Mouse (Mus musculus): ENCODE data around the gene Chd5. TPM values are rescaled to one million over a fixed set of nuclear protein-coding genes. Genes with fewer than 3 reads are reported as not detected.

The Chd5 gene
- polyA plus RNA-seq, 1 experiment from 2014 or later, result 53.7 TPM

GRCm38 (mm10) chr4:152344651-152345050 is 6.2 kb downstream of the Chd5 start:
- Histone ChIP-seq H3K27ac (replicated peaks) (no peak overlapping the region), H3K36me3 (no peaks in the 10 kb centered on the region), H3K4me1 (peaks cover 60% of the 10 kb centered on the region), H3K4me2 (no peak overlapping the region), H3K4me3 (replicated peaks) (no peak overlapping the region), H3K9me3 (replicated peaks) (no peaks in the 10 kb centered on the region), H3K9ac (replicated peaks) (no peak overlapping the region), H3K27me3 (replicated peaks) (peaks cover 11% of the 10 kb centered on the region)
- ATAC-seq (ENCODE audit: low FRiP score), result no peak
- 78% methylated on average over 7 of the region's 7 CpGs for WGBS

- Histone ChIP-seq H3K9ac (replicated peaks) (no peak overlapping the region), H3K4me1 (peaks cover 60% of the 10 kb centered on the region), H3K36me3 (no peaks in the 10 kb centered on the region), H3K4me3 (replicated peaks) (no peak overlapping the region), H3K4me2 (no peak overlapping the region), H3K9me3 (replicated peaks) (no peaks in the 10 kb centered on the region), H3K27me3 (replicated peaks) (peaks cover 11% of the 10 kb centered on the region), H3K27ac (replicated peaks) (no peak overlapping the region)
- 57% methylated on average over 7 of the region's 7 CpGs for WGBS
- ATAC-seq (ENCODE audit: low FRiP score), result no peak
These were observed 6.9 kb downstream of the Chd5 start for GRCm38 (mm10) chr4:152345120-152345889.

GRCm38 (mm10) chr4:152349837-152350381 is 11.5 kb downstream of the Chd5 start:
- H3K4me2 ChIP-seq, result peak overlapping the region; percentile 49
- peak overlapping the region; percentile 81 for H3K27ac ChIP-seq (replicated peaks)
- peak overlapping the region; percentile 11; the same call in 1 of the 2 replicates for H3K4me3 ChIP-seq (replicated peaks)
- H3K9me3 ChIP-seq (replicated peaks), result no peaks in the 10 kb centered on the region
- ATAC-seq (ENCODE audit: low FRiP score), result peak; percentile 62
- under 1% methylated on average over 17 of the region's 17 CpGs for WGBS
- H3K36me3 ChIP-seq, result peaks cover 16% of the 10 kb centered on the region; the same call in 1 of the 2 replicates
- 0 out of 2 replicates have a peak overlapping the region, but pooled peaks have one; percentile 4 for H3K9ac ChIP-seq (replicated peaks)
- H3K27me3 ChIP-seq (replicated peaks), result 0 out of 2 replicates have a peak, but pooled peaks cover 11% of the 10 kb centered on the region
- peaks cover 51% of the 10 kb centered on the region for H3K4me1 ChIP-seq

DNA sequence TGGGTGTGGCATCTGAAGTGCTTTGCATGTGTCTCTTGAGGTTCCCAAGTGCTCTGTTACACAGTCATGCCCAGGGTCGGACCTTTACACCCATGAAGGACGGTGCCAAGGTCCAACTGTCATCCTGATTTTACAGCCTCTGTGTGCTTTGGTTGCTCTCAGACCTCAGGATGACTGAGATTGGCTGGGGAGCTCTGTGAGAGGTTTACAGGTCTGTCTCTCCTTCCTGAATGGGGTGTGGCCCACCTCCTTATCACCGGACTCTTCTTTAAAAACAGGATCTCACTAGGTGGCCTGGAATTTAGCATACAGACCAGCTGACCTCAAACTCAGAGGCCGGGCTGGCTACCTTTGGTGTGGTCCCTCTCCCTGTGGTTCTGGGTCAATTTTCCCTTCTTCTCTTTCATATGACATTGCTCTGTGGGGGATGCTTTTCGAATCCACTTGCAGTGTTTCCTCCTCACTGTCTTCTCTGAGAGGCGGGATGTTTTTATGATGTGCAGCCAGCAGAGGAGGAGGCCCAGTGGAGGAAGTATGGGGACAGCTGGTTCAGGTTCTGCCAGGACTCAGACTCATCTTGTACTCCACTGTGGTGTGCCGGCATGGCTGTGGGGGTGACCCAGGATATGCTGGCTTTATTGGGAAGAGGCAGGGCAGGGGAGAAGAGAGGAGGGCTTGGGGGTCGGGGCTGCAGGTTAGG is 12.4 kb downstream of the Chd5 start:
- WGBS, result 27% methylated on average over 8 of the region's 8 CpGs
- ATAC-seq (ENCODE audit: low FRiP score), result no peak
- H3K4me3 ChIP-seq (replicated peaks), result no peak overlapping the region
- H3K9ac ChIP-seq (replicated peaks), result peak overlapping the region; percentile 14; the same call in 1 of the 2 replicates
- peaks cover 45% of the 10 kb centered on the region for H3K4me1 ChIP-seq
- 0 out of 2 replicates have a peak, but pooled peaks cover 11% of the 10 kb centered on the region for H3K27me3 ChIP-seq (replicated peaks)
- peaks cover 20% of the 10 kb centered on the region; the same call in 1 of the 2 replicates for H3K36me3 ChIP-seq
- peak overlapping the region; percentile 25 for H3K4me2 ChIP-seq
- H3K27ac ChIP-seq (replicated peaks), result peak overlapping the region; percentile 81
- H3K9me3 ChIP-seq (replicated peaks), result no peaks in the 10 kb centered on the region

DNA sequence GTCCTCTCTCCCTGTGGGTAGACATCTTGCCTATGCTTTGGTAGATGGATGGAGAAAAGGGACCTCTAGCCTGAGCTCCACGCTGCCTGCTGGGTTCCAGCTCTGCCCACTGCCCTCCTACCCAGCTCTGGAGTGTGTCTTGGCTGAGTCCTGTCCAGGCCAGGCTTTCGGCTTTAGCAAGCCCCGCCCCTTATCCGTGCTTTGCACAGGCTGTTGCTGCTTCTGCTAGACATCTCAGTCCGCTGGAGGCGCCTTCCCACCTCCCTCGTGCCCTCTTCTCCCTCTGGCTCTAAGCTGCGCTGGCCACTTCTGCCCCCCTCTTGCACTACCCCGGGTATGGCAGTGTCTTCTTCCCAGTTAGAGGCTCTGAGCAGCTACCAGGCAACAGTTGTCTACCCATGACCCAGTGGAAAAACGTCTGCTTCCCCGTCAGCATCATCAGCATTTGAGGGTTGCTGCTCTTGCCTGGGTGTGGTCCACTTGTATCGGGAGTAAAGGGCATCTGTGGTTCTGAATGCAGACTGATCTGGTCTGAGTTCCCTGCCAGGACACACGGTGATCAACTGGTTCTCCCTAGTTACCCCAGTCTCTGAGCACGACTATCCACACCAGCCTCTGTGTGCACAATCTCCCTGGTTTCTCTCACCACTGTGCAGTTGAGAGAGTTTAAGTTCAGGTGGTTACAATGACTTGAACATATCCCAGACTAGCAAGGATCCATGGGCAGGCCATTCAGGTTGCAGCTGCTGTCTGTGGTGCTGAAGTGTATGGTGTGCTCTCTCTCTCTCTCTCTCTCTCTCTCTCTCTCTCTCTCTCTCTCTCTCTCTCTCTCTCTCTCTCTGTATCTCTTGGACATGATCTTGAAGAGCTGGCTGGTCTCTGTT is 13.2 kb downstream of the Chd5 start:
- 0 out of 2 replicates have a peak, but pooled peaks cover 12% of the 10 kb centered on the region for H3K27me3 ChIP-seq (replicated peaks)
- H3K27ac ChIP-seq (replicated peaks), result 0 out of 2 replicates have a peak overlapping the region, but pooled peaks have one; percentile 81
- 11% methylated on average over 14 of the region's 14 CpGs for WGBS
- H3K9me3 ChIP-seq (replicated peaks), result no peaks in the 10 kb centered on the region
- H3K4me3 ChIP-seq (replicated peaks), result no peak overlapping the region
- peak; percentile 23 for ATAC-seq (ENCODE audit: low FRiP score)
- H3K4me1 ChIP-seq, result peaks cover 45% of the 10 kb centered on the region
- H3K4me2 ChIP-seq, result peak overlapping the region; percentile 17; the same call in 1 of the 2 replicates
- H3K36me3 ChIP-seq, result peaks cover 28% of the 10 kb centered on the region
- peak overlapping the region; percentile 14; the same call in 1 of the 2 replicates for H3K9ac ChIP-seq (replicated peaks)

DNA sequence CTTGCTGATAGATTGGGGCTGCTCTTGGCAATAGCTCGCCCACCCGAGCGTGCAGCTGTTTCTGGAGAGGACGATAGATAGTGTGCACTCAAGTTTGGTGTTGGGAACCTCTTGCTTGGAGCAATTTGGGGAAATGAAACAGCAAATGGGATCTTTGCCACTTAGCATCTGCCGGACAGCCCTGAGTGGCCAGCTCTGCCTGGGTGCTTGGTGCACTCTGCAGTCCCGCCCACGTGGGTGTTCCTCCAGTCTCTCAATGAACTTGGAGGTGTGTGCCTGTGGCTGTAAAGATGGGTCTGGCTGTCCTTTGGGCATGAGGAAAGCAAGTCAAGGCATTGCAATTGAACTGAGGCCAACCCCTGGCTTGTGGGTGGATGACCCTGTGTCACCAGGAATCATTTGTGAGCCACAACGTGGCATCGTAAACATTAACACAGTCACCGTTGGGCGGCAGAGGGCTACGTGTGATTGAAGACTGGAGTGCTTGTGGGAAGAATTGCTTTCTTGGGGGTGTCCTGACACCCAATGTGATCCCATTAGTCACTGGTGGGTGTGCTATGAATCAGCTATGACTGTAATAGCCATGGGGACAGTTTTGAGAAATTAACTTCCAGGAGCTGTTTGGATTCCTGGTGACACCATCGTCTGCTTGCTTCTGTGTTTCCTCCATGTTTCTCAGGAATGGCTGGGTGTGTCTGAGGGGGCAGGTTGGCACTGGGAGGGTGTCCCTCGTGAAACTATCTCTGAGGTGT is 15.6 kb downstream of the Chd5 start:
- no peak for ATAC-seq (ENCODE audit: low FRiP score)
- Histone ChIP-seq H3K4me3 (replicated peaks) (no peak overlapping the region), H3K27ac (replicated peaks) (no peak overlapping the region), H3K27me3 (replicated peaks) (0 out of 2 replicates have a peak, but pooled peaks cover 11% of the 10 kb centered on the region), H3K4me2 (no peak overlapping the region), H3K4me1 (peaks cover 39% of the 10 kb centered on the region), H3K9me3 (replicated peaks) (no peaks in the 10 kb centered on the region), H3K36me3 (peaks cover 38% of the 10 kb centered on the region), H3K9ac (replicated peaks) (no peak overlapping the region)
- WGBS, result 66% methylated on average over 14 of the region's 14 CpGs

DNA sequence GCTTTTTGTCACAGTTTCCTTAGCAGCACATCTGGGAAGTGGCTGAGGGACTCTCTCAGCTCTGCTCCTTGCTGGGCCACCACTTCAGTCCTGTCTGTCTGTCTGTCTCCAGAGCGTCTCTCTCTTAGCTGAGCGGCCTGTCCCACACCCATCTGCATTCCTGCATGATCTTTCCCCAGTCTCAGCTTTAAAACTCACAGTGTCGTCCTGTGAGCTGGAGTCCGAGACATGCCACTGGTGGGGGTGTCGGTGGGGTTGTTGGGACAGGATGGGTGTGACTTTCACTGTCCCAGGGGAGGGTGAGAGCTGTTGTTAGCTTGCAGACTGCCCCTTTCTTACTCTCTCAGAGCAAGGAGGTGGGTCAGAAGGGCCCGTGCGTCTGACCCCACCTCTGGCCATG is 17.2 kb downstream of the Chd5 start:
- ATAC-seq (ENCODE audit: low FRiP score), result no peak
- peaks cover 38% of the 10 kb centered on the region for H3K36me3 ChIP-seq
- no peak overlapping the region for H3K4me2 ChIP-seq
- H3K4me1 ChIP-seq, result peaks cover 26% of the 10 kb centered on the region
- no peak overlapping the region for H3K27ac ChIP-seq (replicated peaks)
- no peaks in the 10 kb centered on the region for H3K9me3 ChIP-seq (replicated peaks)
- H3K9ac ChIP-seq (replicated peaks), result no peak overlapping the region
- H3K27me3 ChIP-seq (replicated peaks), result peaks cover 16% of the 10 kb centered on the region; the same call in 1 of the 2 replicates
- H3K4me3 ChIP-seq (replicated peaks), result no peak overlapping the region
- 80% methylated on average over 7 of the region's 7 CpGs for WGBS

GRCm38 (mm10) chr4:152359700-152360099 is 21.2 kb downstream of the Chd5 start:
- H3K4me1 ChIP-seq, result peaks cover 7% of the 10 kb centered on the region
- no peak for ATAC-seq (ENCODE audit: low FRiP score)
- H3K27me3 ChIP-seq (replicated peaks), result peaks cover 15% of the 10 kb centered on the region; the same call in 1 of the 2 replicates
- no peak overlapping the region for H3K4me2 ChIP-seq
- H3K36me3 ChIP-seq, result peaks cover 47% of the 10 kb centered on the region
- no peaks in the 10 kb centered on the region for H3K9me3 ChIP-seq (replicated peaks)
- no peak overlapping the region for H3K27ac ChIP-seq (replicated peaks)
- no peak overlapping the region for H3K4me3 ChIP-seq (replicated peaks)
- 7% methylated on average over 11 of the region's 11 CpGs for WGBS
- no peak overlapping the region for H3K9ac ChIP-seq (replicated peaks)

- Histone ChIP-seq H3K4me3 (replicated peaks) (no peak overlapping the region), H3K27me3 (replicated peaks) (peaks cover 15% of the 10 kb centered on the region; the same call in 1 of the 2 replicates), H3K4me1 (peaks cover 14% of the 10 kb centered on the region), H3K36me3 (peaks cover 42% of the 10 kb centered on the region), H3K9me3 (replicated peaks) (no peaks in the 10 kb centered on the region), H3K27ac (replicated peaks) (no peak overlapping the region), H3K4me2 (0 out of 2 replicates have a peak overlapping the region, but pooled peaks have one; percentile 5), H3K9ac (replicated peaks) (no peak overlapping the region)
- WGBS, result 3% methylated on average over 24 of the region's 24 CpGs
- ATAC-seq (ENCODE audit: low FRiP score), result no peak
These were observed 22.4 kb downstream of the Chd5 start for GRCm38 (mm10) chr4:152360855-152361254.

DNA sequence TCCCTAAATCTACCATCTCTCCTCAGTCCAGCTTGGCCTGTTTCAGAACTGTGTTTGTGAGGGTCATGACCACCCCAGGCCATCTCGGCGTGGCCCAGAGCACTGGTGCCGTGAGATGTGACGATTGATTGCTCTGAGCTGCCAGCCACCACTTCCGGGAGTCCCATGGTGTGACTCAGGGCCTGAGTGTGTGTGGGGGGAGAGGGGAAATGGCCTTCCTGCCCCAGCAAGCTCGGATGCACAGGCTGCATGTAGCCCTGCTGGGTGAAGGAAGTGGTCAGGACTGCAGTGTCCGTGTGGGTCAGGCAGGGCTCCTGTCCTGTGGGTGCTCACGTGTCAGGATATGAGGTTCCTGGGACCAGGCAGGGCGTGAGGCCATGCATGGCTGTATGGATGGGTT is 23.7 kb downstream of the Chd5 start:
- Histone ChIP-seq H3K27me3 (replicated peaks) (peaks cover 11% of the 10 kb centered on the region; the same call in 1 of the 2 replicates), H3K27ac (replicated peaks) (no peak overlapping the region), H3K36me3 (peaks cover 38% of the 10 kb centered on the region), H3K4me3 (replicated peaks) (no peak overlapping the region), H3K4me2 (no peak overlapping the region), H3K9ac (replicated peaks) (no peak overlapping the region), H3K4me1 (peaks cover 14% of the 10 kb centered on the region), H3K9me3 (replicated peaks) (no peaks in the 10 kb centered on the region)
- WGBS, result 70% methylated on average over 9 of the region's 9 CpGs
- no peak for ATAC-seq (ENCODE audit: low FRiP score)

All from neural tube, embryonic 15.5 days (tissue).